Mouse (Mus musculus): ENCODE data around the gene Prdm2. TPM values are rescaled to one million over a fixed set of nuclear protein-coding genes. Genes with fewer than 3 reads are reported as not detected.

Prdm2 gene
- polyA plus RNA-seq (2016; fragmentation: Nextera tagmentation; extraction: Ambion mirVana): 14.4 and 15.9 TPM in 2 replicates

- no peaks in the 10 kb centered on the region for H3K9me3 ChIP-seq
- 2% methylated on average over 96 of the region's 96 CpGs for WGBS
- H3K36me3 ChIP-seq: no peaks in the 10 kb centered on the region
- peak within 1 kb of the TSS; percentile 99 for H3K27ac ChIP-seq
- 0 out of 2 replicates have a peak, but pooled peaks cover 5% of the 10 kb centered on the region for H3K27me3 ChIP-seq (ENCODE audit: insufficient read depth, poor library complexity, severe bottlenecking)
- H3K4me3 ChIP-seq: peak within 1 kb of the TSS; percentile 92
- DNase-seq (ENCODE audit: low spot score): peak; percentile 85
- peaks cover 29% of the 10 kb centered on the region for H3K4me1 ChIP-seq (replicated peaks)
Observed at GRCm38 (mm10) chr4:143212341-143213174, at the start of gene Prdm2. TSS of gene Prdm2 (minus strand) at chr4:143212995.

- H3K4me3 ChIP-seq: no peak overlapping the region
- no peaks in the 10 kb centered on the region for H3K27me3 ChIP-seq (ENCODE audit: insufficient read depth, poor library complexity, severe bottlenecking)
- WGBS: 62% methylated on average over 8 of the region's 8 CpGs
- no peaks in the 10 kb centered on the region for H3K9me3 ChIP-seq
- peaks cover 25% of the 10 kb centered on the region for H3K4me1 ChIP-seq (replicated peaks)
- 0 out of 2 replicates have a peak, but pooled peaks cover 3% of the 10 kb centered on the region for H3K36me3 ChIP-seq
- no peak for DNase-seq (ENCODE audit: low spot score)
- H3K27ac ChIP-seq: peak overlapping the region; percentile 24; the same call in 1 of the 2 replicates
Observed at GRCm38 (mm10) chr4:143259718-143260349, 47.0 kb upstream of the Prdm2 start.

- H3K9me3 ChIP-seq: no peaks in the 10 kb centered on the region
- H3K27ac ChIP-seq: peak overlapping the region; percentile 23; the same call in 1 of the 2 replicates
- 35% methylated on average over 19 of the region's 19 CpGs for WGBS
- H3K27me3 ChIP-seq (ENCODE audit: insufficient read depth, poor library complexity, severe bottlenecking): no peaks in the 10 kb centered on the region
- no peak overlapping the region for H3K4me3 ChIP-seq
- no peaks in the 10 kb centered on the region for H3K36me3 ChIP-seq
- peak; percentile 83 for DNase-seq (ENCODE audit: low spot score)
- peaks cover 25% of the 10 kb centered on the region for H3K4me1 ChIP-seq (replicated peaks)
Observed at GRCm38 (mm10) chr4:143258517-143258916, 45.7 kb upstream of the Prdm2 start.

- Histone ChIP-seq H3K9me3 (no peaks in the 10 kb centered on the region), H3K27ac (no peak overlapping the region), H3K4me3 (no peak overlapping the region), H3K27me3 (ENCODE audit: insufficient read depth, poor library complexity, severe bottlenecking) (no peaks in the 10 kb centered on the region), H3K4me1 (replicated peaks) (peaks cover 24% of the 10 kb centered on the region), H3K36me3 (no peaks in the 10 kb centered on the region)
- 57% methylated on average over 6 of the region's 6 CpGs for WGBS
- DNase-seq (ENCODE audit: low spot score): no peak
Observed at GRCm38 (mm10) chr4:143257971-143258370, 45.2 kb upstream of the Prdm2 start.

- Histone ChIP-seq H3K4me1 (replicated peaks) (peaks cover 16% of the 10 kb centered on the region), H3K27ac (no peak overlapping the region), H3K36me3 (no peaks in the 10 kb centered on the region), H3K27me3 (ENCODE audit: insufficient read depth, poor library complexity, severe bottlenecking) (no peaks in the 10 kb centered on the region), H3K4me3 (no peak overlapping the region), H3K9me3 (no peaks in the 10 kb centered on the region; the same call in 1 of the 2 replicates)
- WGBS: 88% methylated on average over 8 of the region's 8 CpGs
- no peak for DNase-seq (ENCODE audit: low spot score)
Observed at GRCm38 (mm10) chr4:143255541-143255940, 42.7 kb upstream of the Prdm2 start.

GRCm38 (mm10) chr4:143253356-143253755, 40.6 kb upstream of the Prdm2 start:
- Histone ChIP-seq H3K36me3 (no peaks in the 10 kb centered on the region), H3K27ac (no peak overlapping the region), H3K4me1 (replicated peaks) (peaks cover under 1% of the 10 kb centered on the region; the same call in 1 of the 2 replicates), H3K4me3 (no peak overlapping the region), H3K9me3 (no peaks in the 10 kb centered on the region; the same call in 1 of the 2 replicates), H3K27me3 (ENCODE audit: insufficient read depth, poor library complexity, severe bottlenecking) (no peaks in the 10 kb centered on the region)
- no peak for DNase-seq (ENCODE audit: low spot score)
- 93% methylated on average over 1 of the region's 1 CpGs for WGBS

- no peak overlapping the region for H3K4me3 ChIP-seq
- DNase-seq (ENCODE audit: low spot score): peak; percentile 17
- H3K27me3 ChIP-seq (ENCODE audit: insufficient read depth, poor library complexity, severe bottlenecking): no peaks in the 10 kb centered on the region
- no peak overlapping the region for H3K27ac ChIP-seq
- 77% methylated on average over 5 of the region's 5 CpGs for WGBS
- no peaks in the 10 kb centered on the region for H3K4me1 ChIP-seq (replicated peaks)
- no peaks in the 10 kb centered on the region; the same call in 1 of the 2 replicates for H3K9me3 ChIP-seq
- H3K36me3 ChIP-seq: no peaks in the 10 kb centered on the region
Observed at GRCm38 (mm10) chr4:143248050-143248449, 35.3 kb upstream of the Prdm2 start.

GRCm38 (mm10) chr4:143241294-143241693, 28.5 kb upstream of the Prdm2 start:
- Histone ChIP-seq H3K27me3 (ENCODE audit: insufficient read depth, poor library complexity, severe bottlenecking) (no peaks in the 10 kb centered on the region), H3K9me3 (no peaks in the 10 kb centered on the region), H3K4me3 (no peak overlapping the region), H3K36me3 (no peaks in the 10 kb centered on the region), H3K27ac (no peak overlapping the region), H3K4me1 (replicated peaks) (no peaks in the 10 kb centered on the region)
- 85% methylated on average over 9 of the region's 9 CpGs for WGBS
- no peak for DNase-seq (ENCODE audit: low spot score)

GRCm38 (mm10) chr4:143239615-143240201, 26.9 kb upstream of the Prdm2 start:
- no peaks in the 10 kb centered on the region for H3K36me3 ChIP-seq
- no peaks in the 10 kb centered on the region for H3K27me3 ChIP-seq (ENCODE audit: insufficient read depth, poor library complexity, severe bottlenecking)
- no peak overlapping the region for H3K27ac ChIP-seq
- 88% methylated on average over 9 of the region's 9 CpGs for WGBS
- H3K4me3 ChIP-seq: no peak overlapping the region
- no peak for DNase-seq (ENCODE audit: low spot score)
- no peaks in the 10 kb centered on the region for H3K4me1 ChIP-seq (replicated peaks)
- H3K9me3 ChIP-seq: peaks cover 1% of the 10 kb centered on the region; the same call in 1 of the 2 replicates

- H3K4me1 ChIP-seq (replicated peaks): no peaks in the 10 kb centered on the region
- no peak for DNase-seq (ENCODE audit: low spot score)
- peaks cover 7% of the 10 kb centered on the region; the same call in 1 of the 2 replicates for H3K9me3 ChIP-seq
- H3K27ac ChIP-seq: no peak overlapping the region
- 91% methylated on average over 5 of the region's 5 CpGs for WGBS
- H3K4me3 ChIP-seq: no peak overlapping the region
- H3K27me3 ChIP-seq (ENCODE audit: insufficient read depth, poor library complexity, severe bottlenecking): no peaks in the 10 kb centered on the region
- H3K36me3 ChIP-seq: no peaks in the 10 kb centered on the region
Observed at GRCm38 (mm10) chr4:143239117-143239516, 26.3 kb upstream of the Prdm2 start.

- 34% methylated on average over 23 of the region's 23 CpGs for WGBS
- Histone ChIP-seq H3K27me3 (ENCODE audit: insufficient read depth, poor library complexity, severe bottlenecking) (no peaks in the 10 kb centered on the region), H3K9me3 (peaks cover 9% of the 10 kb centered on the region; the same call in 1 of the 2 replicates), H3K27ac (no peak overlapping the region), H3K4me1 (replicated peaks) (no peaks in the 10 kb centered on the region), H3K4me3 (no peak overlapping the region), H3K36me3 (no peaks in the 10 kb centered on the region)
- peak; percentile 34 for DNase-seq (ENCODE audit: low spot score)
Observed at GRCm38 (mm10) chr4:143238241-143239031, 25.6 kb upstream of the Prdm2 start.

GRCm38 (mm10) chr4:143231790-143232422, 19.1 kb upstream of the Prdm2 start:
- Histone ChIP-seq H3K9me3 (peaks cover 9% of the 10 kb centered on the region; the same call in 1 of the 2 replicates), H3K4me1 (replicated peaks) (no peaks in the 10 kb centered on the region), H3K27me3 (ENCODE audit: insufficient read depth, poor library complexity, severe bottlenecking) (no peaks in the 10 kb centered on the region), H3K4me3 (no peak overlapping the region), H3K27ac (no peak overlapping the region), H3K36me3 (no peaks in the 10 kb centered on the region)
- DNase-seq (ENCODE audit: low spot score): no peak
- WGBS: 94% methylated on average over 10 of the region's 10 CpGs
